Mouse (Mus musculus): Measurements from ENCODE around the gene Eps8l1.
A peak's percentile ranks its signal among the peaks of the same experiment; 100 is the strongest.

Eps8l1 gene

GRCm38 (mm10) chr7:4508739-4509116 is 48.3 kb downstream of the Eps8l1 start:
- DNase-seq (ENCODE audit: low spot score): no peak

GRCm38 (mm10) chr7:4509863-4510608 is 49.6 kb downstream of the Eps8l1 start:
- peak; percentile 54 for DNase-seq (ENCODE audit: low spot score)

- DNase-seq (ENCODE audit: low spot score): no peak
Measured at GRCm38 (mm10) chr7:4511489-4512224, 51.2 kb downstream of the Eps8l1 start.

GRCm38 (mm10) chr7:4513236-4513635 is 52.8 kb downstream of the Eps8l1 start:
- peak; percentile 37 for DNase-seq (ENCODE audit: low spot score)

- no peak for DNase-seq (ENCODE audit: low spot score)
Measured at GRCm38 (mm10) chr7:4513829-4514712, 53.6 kb downstream of the Eps8l1 start.

GRCm38 (mm10) chr7:4515853-4516252 is 55.4 kb downstream of the Eps8l1 start:
- no peak for DNase-seq (ENCODE audit: low spot score)

GRCm38 (mm10) chr7:4516332-4517050 is 56.0 kb downstream of the Eps8l1 start, which contains the start of gene Tnnt1:
TSS of gene Tnnt1 (minus strand) at chr7:4516382.
- no peak for DNase-seq (ENCODE audit: low spot score)

GRCm38 (mm10) chr7:4518487-4518886 is 58.0 kb downstream of the Eps8l1 start:
- DNase-seq (ENCODE audit: low spot score): no peak

- DNase-seq (ENCODE audit: low spot score): no peak
Measured at GRCm38 (mm10) chr7:4521231-4522003, 60.9 kb downstream of the Eps8l1 start.

GRCm38 (mm10) chr7:4522292-4522691 is 61.8 kb downstream of the Eps8l1 start:
- DNase-seq (ENCODE audit: low spot score): no peak

- no peak for DNase-seq (ENCODE audit: low spot score)
Measured at GRCm38 (mm10) chr7:4523205-4524130, 63.0 kb downstream of the Eps8l1 start.

GRCm38 (mm10) chr7:4524212-4524922 is 63.9 kb downstream of the Eps8l1 start, which contains the start of gene Tnni3:
TSS of gene Tnni3 (minus strand) at chr7:4524229.
- peak; percentile 46 for DNase-seq (ENCODE audit: low spot score)

GRCm38 (mm10) chr7:4526341-4527301 is 66.1 kb downstream of the Eps8l1 start:
- peak; percentile 70 for DNase-seq (ENCODE audit: low spot score)

GRCm38 (mm10) chr7:4527302-4527689 is 66.8 kb downstream of the Eps8l1 start:
- DNase-seq (ENCODE audit: low spot score): no peak

All from spleen, adult 12 weeks (tissue).